Mouse (Mus musculus) heart, postnatal 4 days (tissue): ENCODE measurements around the gene A630095N17Rik. TPM values are rescaled to one million over a fixed set of nuclear protein-coding genes. Genes with fewer than 3 reads are reported as not detected.
A peak's percentile ranks its signal among the peaks of the same experiment; 100 is the strongest.
"Not testable (repeated sequence)": the region's sequence is repeated elsewhere in the genome, so short reads cannot be mapped to it uniquely, and the experiment has no call there.

Experiments used
- DNase-seq: peaks from one replicate; pipeline ENCODE4 v3.0.0; 2021
- total RNA-seq, 2 experiments: library from RNA; stranded (reverse); gene quantifications; 2 replicates each; pipeline ENCODE4 v1.2.3; 2021

Gene A630095N17Rik
- total RNA-seq, 2 experiments from 2014 or later = not detected

- no peak for DNase-seq
Measured at GRCm38 (mm10) chr1:75243411-75243810, 11.5 kb upstream of the A630095N17Rik start.

DNA sequence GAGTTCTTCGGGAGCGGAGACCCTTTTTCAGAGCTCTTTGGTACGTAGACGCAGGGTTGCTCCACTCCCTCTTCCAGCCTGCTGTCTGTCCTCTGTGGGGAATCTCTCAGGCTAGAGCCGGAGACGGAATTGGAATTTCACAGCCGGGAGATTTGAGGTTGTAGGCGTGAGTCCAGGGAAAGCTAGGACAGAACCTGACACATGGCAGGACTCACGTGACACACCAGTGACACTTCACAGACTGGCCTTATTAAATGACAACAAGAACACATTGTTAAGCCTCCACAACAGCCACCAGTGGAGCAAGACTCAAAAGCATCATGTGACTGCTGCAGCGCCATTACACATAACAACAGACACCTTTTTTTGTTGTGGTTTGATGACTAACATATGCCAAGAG lies 7.7 kb upstream of the A630095N17Rik start:
- DNase-seq = peak; percentile 53

DNA sequence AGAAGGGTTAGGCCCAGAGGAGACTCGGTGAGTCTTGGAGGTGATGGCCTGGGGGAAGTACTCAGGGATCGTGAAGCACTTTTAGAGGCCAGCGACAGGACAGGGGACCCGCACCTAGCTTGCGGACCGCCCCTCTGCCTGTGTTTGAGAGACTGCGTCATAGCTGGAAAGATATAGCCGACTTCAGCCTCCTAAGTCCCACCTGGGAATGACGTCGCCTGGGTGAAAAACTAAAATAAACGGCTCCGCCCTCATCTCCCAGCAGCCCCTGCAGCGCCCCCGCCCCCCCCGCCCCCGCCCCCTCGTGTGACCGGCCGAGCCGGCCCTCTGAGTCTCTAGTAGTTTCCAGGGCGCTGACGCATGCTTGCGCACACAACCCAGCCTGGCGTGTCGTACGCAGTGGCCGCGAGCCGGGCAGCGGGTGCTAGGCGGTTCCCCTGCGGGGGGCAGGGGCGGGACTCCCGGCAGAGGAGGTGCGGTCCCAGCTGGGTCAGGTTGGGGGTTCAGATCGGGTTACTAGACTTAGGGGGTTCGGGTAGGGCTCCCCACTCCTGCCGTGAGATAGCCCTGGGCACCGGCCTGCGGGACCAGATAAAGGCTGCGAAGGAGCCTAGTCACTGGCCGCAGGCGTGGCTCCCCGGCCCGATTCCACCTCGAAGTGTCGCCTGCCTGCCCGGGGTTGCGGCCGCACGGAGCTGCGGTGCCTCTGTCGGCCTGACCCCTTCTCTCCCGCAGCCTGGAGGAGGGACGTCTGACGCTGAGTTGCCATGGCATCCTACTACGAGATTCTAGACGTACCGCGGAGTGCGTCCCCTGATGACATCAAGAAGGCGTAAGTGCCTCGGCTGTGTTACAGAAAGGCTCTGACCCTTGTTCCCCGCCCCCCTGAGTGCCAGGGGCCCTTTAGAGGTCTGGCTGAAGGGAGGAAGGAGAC lies 4.5 kb upstream of the A630095N17Rik start, which contains the start of gene Dnajb2:
TSS of gene Dnajb2 (plus strand) at position 290 of the 934 bp plus-strand sequence.
- peak; percentile 90 for DNase-seq

DNA sequence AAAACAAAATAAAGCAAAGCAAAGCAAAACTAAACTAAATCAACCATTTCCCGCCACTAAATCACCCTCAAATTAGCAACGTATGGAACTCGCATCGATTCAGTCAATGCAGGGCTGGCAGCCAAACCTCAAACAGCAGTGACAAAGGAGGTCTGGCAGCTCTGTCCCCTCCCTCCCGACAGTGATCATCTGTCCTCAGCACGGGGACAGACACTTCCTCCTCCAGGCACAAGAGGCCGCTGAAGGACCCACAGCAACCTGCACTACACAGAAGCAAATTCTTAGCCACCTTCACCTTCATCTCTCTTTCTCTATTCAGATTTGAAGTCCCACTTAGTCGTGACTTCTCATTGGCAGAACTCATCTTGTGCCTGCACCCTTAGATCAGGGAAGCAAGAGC lies 2.7 kb upstream of the A630095N17Rik start:
- DNase-seq = peak; percentile 76

- not testable (repeated sequence) for DNase-seq
Measured at GRCm38 (mm10) chr1:75232489-75232888, 587 bp upstream of the A630095N17Rik start.

DNA sequence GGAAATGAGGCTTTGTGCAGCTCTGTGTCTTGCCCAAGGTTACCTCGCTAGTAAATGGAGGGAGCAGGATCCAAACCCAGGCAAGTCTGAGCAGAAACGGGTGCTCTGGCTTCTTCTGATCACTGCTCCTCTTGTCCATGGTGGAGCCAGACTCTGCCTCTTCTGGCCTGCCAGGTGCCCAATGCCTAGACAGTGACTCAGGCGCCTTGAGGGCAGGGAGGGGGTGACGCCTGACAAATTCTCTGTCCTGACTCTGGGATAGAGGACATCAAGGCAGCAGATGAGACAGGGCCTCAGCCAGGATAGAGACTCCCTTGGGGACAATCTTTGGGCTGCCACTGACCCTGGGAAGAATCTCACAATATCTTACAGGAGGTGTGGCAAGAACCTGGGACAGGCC lies 678 bp downstream of the A630095N17Rik start:
- no peak for DNase-seq

DNA sequence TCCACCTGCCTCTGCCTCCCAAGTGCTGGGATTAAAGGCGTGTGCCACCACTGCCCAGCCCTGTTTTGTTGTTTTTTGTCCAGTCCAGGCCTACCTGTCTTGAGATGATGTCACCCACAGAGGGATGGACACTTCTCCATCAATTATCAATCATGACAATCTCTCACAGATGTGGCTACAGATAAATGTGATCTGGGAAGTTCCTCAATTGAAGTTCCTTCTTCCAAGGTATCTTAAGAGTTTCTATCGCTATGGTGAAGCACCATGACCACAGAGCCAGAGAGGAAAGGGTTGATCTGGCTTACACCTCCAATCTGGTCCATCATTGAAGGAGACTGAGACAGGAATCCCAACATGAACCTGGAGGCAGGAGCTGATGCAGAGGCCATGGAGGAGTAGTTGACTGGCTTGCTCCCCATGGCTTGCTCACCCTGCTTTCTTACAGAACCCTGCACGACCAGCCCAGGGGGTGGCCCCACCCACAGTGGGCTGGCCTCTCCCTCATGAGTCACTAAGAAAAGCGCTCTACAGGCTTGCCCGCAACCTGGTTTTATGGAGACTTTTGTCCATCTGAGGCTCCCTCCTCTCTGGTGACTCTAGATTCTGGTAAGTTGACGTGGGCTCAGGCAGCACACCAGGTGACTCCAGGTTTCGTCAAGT lies 1.4 kb downstream of the A630095N17Rik start:
- DNase-seq = no peak

DNA sequence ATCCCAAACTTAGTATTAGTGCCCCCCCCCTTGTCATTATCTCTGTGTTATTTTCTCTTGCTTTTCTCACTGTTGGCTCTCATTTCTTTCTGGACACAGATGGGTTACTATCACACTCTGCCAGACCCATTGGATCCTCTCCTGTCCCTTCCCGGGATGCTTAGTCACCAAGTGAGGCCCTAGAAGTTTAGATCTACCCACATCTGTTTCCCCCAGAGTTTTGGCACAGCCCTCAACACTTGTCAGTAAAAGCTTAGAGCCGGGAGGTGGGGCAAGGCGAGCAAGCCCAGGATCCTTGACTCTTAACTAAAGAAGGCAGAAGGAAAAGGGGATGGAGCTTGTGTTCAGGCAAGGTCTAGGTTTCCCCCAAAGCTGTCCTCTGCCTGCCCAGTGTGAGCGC lies 2.7 kb downstream of the A630095N17Rik start:
- DNase-seq = no peak

DNA sequence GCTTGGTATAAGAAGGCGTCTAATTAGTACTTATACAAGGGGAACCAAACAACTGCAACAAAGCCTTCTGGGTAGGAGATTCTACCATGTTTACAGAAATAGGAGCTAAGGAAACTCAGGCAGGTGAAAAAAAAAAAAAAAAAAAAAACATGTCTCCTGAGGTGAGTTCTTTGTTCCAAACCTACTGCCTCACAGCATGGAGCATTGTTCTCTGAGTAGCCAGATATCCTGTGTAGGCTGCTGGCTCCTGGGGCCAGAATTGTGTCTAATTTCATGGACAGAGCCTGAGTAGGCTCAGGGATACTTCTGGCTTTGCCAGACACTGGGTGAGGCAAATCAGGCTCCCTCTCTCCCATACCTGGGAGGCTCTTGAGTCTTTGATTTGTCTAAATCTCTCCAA lies 4.2 kb downstream of the A630095N17Rik start:
- DNase-seq = no peak

- DNase-seq = no peak
Measured at GRCm38 (mm10) chr1:75226138-75226537, 5.8 kb downstream of the A630095N17Rik start.

DNA sequence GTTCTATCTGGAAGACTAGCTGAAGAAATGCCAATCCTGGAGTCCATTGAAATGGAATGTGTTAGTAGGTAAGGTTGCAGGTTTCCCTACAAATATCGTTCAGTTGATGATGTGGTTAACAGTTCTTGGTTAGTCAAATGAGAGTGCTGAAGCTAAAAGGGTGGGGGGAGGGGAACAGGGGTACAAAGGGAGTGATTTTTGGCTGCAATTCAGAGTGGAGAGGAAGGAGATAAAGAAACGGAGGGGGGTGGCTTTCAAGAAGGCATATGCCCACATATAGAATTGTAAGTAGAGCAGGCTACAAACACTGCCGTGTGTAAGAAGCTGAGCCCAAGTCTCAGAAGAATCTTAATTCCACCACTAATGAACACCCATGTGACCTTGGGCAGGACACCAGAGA lies 6.4 kb downstream of the A630095N17Rik start:
- DNase-seq = no peak

DNA sequence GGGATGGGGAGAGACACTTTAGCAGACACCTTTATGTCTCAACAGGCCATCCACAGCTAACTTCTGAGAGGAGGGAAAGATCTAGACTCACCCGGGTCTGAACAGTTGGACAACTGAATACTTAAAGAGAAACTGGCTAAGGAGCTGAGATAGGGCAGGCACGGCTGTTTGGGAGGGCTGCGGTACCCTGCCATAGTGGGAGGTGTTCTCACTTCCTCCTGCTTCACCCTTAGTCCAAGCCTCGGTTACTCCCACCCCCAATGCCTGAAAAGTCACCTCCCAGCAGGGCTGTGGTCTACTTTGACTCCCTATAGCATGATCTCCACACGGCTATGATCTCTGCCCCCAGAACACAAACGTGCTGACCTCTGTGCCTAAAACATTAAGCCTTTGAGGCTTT lies 8.4 kb downstream of the A630095N17Rik start:
- no peak for DNase-seq

GRCm38 (mm10) chr1:75222926-75223325 lies 9.0 kb downstream of the A630095N17Rik start:
- DNase-seq = no peak

- no peak for DNase-seq
Measured at GRCm38 (mm10) chr1:75221538-75221937, 10.4 kb downstream of the A630095N17Rik start.

DNA sequence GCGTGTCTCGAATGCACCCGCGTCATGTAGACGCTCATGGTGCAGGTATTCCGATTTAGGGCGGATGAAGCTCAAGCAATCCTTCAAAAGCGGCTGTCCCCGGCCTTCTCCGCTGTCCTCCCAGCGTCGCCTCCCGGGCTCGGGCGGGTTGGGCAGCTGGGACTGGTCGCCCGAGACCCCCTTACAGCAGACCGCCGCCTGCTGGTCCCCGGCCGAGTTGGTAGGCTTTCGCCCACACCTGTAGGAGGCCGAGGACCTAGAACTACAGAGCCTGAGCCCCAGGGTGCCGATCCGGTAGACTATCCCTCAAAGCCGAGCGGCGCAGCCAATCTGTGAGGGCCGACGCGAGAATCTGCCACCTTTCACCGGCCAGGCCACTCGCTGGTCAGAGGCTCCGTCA lies 12.4 kb downstream of the A630095N17Rik start, which contains the start of gene Tuba4a:
TSS of gene Tuba4a (minus strand) at position 335 of the 400 bp plus-strand sequence.
- peak; percentile 50 for DNase-seq

DNA sequence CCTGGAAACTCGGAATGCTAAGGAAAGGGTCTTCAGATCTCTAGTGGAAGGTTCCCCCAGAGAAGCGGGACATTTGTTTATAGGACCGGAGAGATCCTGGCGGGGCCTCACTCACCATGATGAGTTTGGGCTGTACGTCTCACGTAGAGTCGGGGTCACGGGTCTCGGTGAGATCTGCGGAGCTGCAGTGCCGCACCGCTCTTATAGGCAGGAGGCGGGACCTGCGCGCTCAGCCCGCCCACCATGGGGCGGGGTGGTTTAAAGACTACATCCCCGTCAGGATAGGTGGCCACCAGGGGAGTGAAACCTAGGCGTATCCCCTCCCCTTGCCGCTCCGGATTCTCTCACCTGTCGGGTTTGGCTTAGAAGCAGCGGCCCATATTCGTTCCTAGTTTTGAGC lies 12.8 kb downstream of the A630095N17Rik start:
- DNase-seq = peak; percentile 91

GRCm38 (mm10) chr1:75218227-75219001 lies 13.5 kb downstream of the A630095N17Rik start:
- DNase-seq = peak; percentile 78

- DNase-seq = no peak
Measured at GRCm38 (mm10) chr1:75217893-75218226, 14.0 kb downstream of the A630095N17Rik start.

GRCm38 (mm10) chr1:75216797-75217585 lies 14.9 kb downstream of the A630095N17Rik start:
- DNase-seq = peak; percentile 59

GRCm38 (mm10) chr1:75215785-75216184 lies 16.1 kb downstream of the A630095N17Rik start:
- DNase-seq = no peak

DNA sequence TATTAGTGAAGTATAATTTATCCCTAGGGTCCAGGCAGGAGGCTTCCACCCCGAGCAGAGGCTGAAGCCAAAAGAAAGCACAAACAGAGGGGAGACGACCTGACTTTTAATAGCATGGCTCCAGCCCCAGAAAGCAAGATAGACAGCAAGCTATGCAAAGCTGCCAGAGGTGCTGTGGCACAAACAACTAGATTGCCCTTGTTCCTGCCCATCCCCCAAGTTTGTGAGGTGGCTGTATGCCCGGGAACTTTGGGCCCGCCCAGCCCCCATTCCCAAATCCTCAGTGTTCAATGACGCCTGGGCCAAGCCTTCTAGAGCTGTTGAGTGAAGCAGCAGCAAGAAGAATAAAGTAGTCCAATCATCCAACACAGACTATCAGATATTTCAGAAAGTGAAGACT lies 17.0 kb downstream of the A630095N17Rik start:
- DNase-seq = peak; percentile 85

GRCm38 (mm10) chr1:75214442-75214841 lies 17.5 kb downstream of the A630095N17Rik start:
- no peak for DNase-seq
